Mouse (Mus musculus) CD4-positive, CD25-positive, alpha-beta regulatory T cell, adult 4 months (primary cell): ENCODE results near the gene Odf3l2. TPM values are rescaled to one million over a fixed set of nuclear protein-coding genes. Genes with fewer than 3 reads are reported as not detected.

Experiments
- ATAC-seq: one replicate; pipeline ENCODE4 v1.8.0; 2017
- polyA plus RNA-seq, 2 experiments: library from polyadenylated mRNA; unstranded; fragments of 100-300 nt; shearing (Covaris generic); gene quantifications; one replicate each; pipeline ENCODE4 v1.2.1; 2017

Odf3l2 gene
- not detected for polyA plus RNA-seq

GRCm38 (mm10) chr10:79645711-79646110 is at the start of gene Odf3l2:
Odf3l2 (minus strand) TSS chr10:79645738.
- no peak for ATAC-seq

GRCm38 (mm10) chr10:79694379-79694655 is 48.8 kb upstream of the Odf3l2 start:
- ATAC-seq: no peak

GRCm38 (mm10) chr10:79693580-79694378 is 48.2 kb upstream of the Odf3l2 start:
- ATAC-seq: no peak

GRCm38 (mm10) chr10:79691986-79692548 is 46.5 kb upstream of the Odf3l2 start:
- no peak for ATAC-seq

- ATAC-seq: no peak
Observed at GRCm38 (mm10) chr10:79689178-79689577, 43.6 kb upstream of the Odf3l2 start.

- no peak for ATAC-seq
Observed at GRCm38 (mm10) chr10:79688720-79689119, 43.2 kb upstream of the Odf3l2 start, which contains the start of gene Gzmm. Gzmm (plus strand) TSS chr10:79689020.

GRCm38 (mm10) chr10:79687513-79687912 is 42.0 kb upstream of the Odf3l2 start:
- no peak for ATAC-seq

- no peak for ATAC-seq
Observed at GRCm38 (mm10) chr10:79686691-79687090, 41.2 kb upstream of the Odf3l2 start.

- ATAC-seq: no peak
Observed at GRCm38 (mm10) chr10:79686219-79686618, 40.7 kb upstream of the Odf3l2 start.

- ATAC-seq: no peak
Observed at GRCm38 (mm10) chr10:79684770-79685600, 39.4 kb upstream of the Odf3l2 start.

GRCm38 (mm10) chr10:79683726-79684640 is 38.4 kb upstream of the Odf3l2 start:
- ATAC-seq: no peak

- no peak for ATAC-seq
Observed at GRCm38 (mm10) chr10:79682916-79683582, 37.5 kb upstream of the Odf3l2 start.

- no peak for ATAC-seq
Observed at GRCm38 (mm10) chr10:79682551-79682915, 37.0 kb upstream of the Odf3l2 start.

GRCm38 (mm10) chr10:79681591-79682245 is 36.2 kb upstream of the Odf3l2 start, which contains the start of gene Cdc34:
Cdc34 (plus strand) TSS chr10:79682195.
- ATAC-seq: peak; percentile 87

- ATAC-seq: no peak
Observed at GRCm38 (mm10) chr10:79680606-79681495, 35.3 kb upstream of the Odf3l2 start.

GRCm38 (mm10) chr10:79675346-79676035 is 30.0 kb upstream of the Odf3l2 start:
- ATAC-seq: no peak

- ATAC-seq: no peak
Observed at GRCm38 (mm10) chr10:79673054-79673453, 27.5 kb upstream of the Odf3l2 start.

GRCm38 (mm10) chr10:79672088-79672455 is 26.5 kb upstream of the Odf3l2 start:
- ATAC-seq: no peak

- no peak for ATAC-seq
Observed at GRCm38 (mm10) chr10:79671396-79672087, 26.0 kb upstream of the Odf3l2 start.
